Mouse (Mus musculus) lung, adult 18-20 months (tissue): Measurements from ENCODE around the gene Nxpe2.

ENCODE experiments used
- DNase-seq, 2 experiments: peaks; one replicate each; pipeline ENCODE4 v3.0.0; 2022; ENCODE audit warnings: mixed read lengths in 2 of 2

The Nxpe2 gene

DNA sequence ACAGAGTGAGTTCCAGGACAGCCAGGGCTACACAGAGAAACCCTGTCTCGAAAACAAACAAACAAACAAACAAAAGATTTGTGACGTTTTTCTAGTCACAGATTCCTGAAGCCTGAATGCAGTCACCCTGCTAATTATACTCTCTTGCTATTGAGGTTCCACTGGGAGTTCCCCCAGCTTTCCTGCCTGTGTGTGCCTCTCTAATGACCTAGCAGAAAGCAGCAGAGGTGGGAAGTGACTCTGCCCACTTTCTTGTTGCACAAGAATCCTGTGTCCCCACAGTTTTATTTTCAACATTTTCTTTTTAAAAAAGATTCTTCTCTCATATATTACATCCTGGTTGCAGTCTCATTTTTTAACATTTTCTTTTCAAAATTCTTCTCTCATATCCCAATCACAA is 58.5 kb downstream of the Nxpe2 start:
- no peak for DNase-seq

DNA sequence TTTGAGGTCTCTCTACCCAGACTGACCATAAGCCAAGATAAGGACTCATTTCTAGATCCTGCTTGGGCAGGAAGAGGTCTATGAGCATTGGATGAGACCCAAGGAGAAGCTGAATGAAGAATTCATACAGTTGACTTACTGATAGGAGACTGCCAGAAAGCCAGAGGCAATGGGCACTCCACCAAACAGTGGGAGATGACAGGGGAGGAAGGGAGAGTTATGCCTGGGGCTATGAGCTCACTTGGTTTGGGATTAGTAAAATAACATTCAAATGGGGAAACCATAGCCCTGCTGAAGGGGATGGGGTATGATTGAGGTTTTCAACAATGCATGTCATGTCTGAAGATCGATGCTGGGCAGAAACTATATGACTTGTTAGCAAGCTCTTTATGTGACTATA is 63.0 kb downstream of the Nxpe2 start:
- no peak for DNase-seq

DNA sequence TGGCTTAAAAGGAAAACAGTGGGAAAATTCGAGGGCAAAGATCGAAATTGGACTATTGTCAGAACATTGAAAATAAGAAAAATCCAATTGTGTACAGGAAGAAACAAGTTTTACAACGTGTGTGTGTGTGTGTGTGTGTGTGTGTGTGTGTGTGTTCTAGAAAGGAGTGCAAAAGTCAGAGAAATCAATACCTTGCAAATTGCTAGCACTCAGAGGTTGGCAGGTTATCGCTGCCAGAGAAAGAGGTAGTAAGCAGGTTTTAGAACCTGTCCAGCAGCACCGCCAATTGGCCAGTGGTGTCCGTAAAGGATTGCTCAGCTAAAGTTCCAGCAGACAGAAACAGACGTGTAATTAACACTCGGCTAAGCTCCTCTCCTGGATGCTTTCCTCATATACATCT is 69.0 kb downstream of the Nxpe2 start:
- DNase-seq, result no peak

DNA sequence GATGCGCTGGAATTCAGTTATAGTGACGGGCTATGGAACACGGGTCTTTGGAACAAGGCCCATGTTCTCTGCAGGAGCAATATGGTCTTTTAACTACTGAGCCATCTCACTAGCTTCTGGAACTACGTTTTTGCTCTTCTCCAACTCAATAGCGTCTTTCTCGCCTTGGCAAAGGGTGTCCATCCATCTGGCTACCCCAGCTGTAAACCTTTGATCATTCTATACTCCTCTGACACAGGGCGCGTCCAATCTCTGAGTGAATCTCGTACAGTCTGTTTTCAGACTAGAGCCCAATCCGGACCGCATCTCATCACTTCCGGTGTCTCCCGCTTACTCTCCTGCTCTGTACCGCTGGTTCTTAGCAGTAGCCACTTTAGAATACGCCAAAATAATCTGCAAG is 76.4 kb downstream of the Nxpe2 start:
- DNase-seq, result no peak
